Mouse (Mus musculus): ENCODE measurements at regions not wholly inside any gene's neighbourhood (a gene's known extent, or its start where the extent isn't known, plus 50 kb on each side); places are given as distances from the start of the nearest gene placed in this dataset.

GRCm38 (mm10) chr4:32147146-32147545 is 91.5 kb upstream of the Bach2 start:
- intact Hi-C loops (cut with DNase I) = no loop called here
- DNase-seq (ENCODE audit: low spot score in 2 of 2) = no peak

DNA sequence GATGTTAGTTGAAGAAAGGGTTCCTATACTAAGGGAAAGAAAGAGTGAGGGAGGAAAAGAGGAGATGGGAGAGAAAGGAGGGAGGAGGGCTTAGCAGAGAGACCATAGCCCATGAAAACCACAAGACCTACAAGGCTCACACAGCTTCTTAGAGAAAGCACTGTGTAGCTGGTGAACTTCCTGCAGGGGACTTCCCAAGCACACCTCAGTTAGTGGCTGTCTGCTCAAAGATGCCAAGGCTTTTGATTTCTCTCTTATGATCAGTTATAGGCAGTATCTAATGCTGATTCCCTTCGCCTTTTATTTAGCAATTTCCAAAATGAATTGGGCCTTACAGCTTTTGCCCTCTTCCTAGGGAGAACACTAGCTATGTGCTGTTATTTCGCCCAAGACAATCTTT is 90.0 kb upstream of the Bach2 start:
- DNase-seq (ENCODE audit: low spot score in 2 of 2) = no peak
- intact Hi-C loops (cut with DNase I) = no loop called here

GRCm38 (mm10) chr4:32149171-32149570 is 89.4 kb upstream of the Bach2 start:
- intact Hi-C loops (cut with DNase I) = no loop called here
- no peak for DNase-seq (ENCODE audit: low spot score in 2 of 2)

DNA sequence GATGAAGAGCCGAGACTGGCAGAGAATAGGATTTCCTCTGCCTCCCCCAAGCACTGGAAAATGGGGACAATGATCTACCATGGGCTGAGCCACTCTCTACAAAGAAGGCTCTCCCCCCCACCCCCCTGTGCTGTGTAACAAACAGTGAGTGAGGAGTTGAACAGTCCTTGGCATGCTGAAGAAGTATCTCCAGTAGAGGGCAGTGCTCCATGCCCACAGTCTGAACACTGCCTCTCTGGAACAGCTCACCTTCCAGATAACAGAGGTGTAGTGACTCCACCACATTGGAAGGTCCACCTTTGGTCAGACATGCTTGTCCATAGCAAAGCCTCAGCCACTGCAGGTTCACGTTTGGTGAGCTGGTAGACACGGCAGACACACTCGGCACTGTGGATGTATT is 85.2 kb upstream of the Bach2 start:
- intact Hi-C loops (cut with DNase I) = loop anchor here (5.0 kb wide), 2 partner anchors 84 to 419 kb away; partner anchors contain the start of gene Bach2
- peak in 1 of 2 experiments; percentile 25 for DNase-seq (ENCODE audit: low spot score in 2 of 2)

DNA sequence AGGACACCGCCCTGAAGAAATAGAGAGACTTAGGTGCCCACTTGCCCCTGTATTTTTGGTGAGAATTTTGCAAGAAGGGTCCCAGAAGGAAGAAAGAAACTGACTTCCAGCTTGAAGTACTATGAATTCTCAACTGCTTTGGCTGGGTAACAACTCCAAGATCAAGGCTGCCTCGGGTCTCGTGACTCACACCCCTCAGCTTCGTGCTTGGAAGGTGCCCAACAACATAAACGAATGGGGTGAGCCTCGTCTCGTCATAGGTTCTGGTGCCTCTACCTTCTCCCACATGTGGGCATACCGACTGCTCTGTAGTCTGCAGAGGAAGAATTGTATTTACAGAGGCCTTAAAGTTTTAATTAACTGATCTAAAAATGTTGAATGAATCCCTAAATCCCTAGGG is 81.6 kb upstream of the Bach2 start:
- peak in 1 of 2 experiments; percentile 42 for DNase-seq (ENCODE audit: low spot score in 2 of 2)
- intact Hi-C loops (cut with DNase I) = no loop called here

- intact Hi-C loops (cut with DNase I) = no loop called here
- no peak for DNase-seq (ENCODE audit: low spot score in 2 of 2)
Observed at GRCm38 (mm10) chr4:32158451-32158850, 80.2 kb upstream of the Bach2 start.

- intact Hi-C loops (cut with DNase I) = no loop called here
- no peak for DNase-seq (ENCODE audit: low spot score in 2 of 2)
Observed at GRCm38 (mm10) chr4:32158886-32159285, 79.7 kb upstream of the Bach2 start.

DNA sequence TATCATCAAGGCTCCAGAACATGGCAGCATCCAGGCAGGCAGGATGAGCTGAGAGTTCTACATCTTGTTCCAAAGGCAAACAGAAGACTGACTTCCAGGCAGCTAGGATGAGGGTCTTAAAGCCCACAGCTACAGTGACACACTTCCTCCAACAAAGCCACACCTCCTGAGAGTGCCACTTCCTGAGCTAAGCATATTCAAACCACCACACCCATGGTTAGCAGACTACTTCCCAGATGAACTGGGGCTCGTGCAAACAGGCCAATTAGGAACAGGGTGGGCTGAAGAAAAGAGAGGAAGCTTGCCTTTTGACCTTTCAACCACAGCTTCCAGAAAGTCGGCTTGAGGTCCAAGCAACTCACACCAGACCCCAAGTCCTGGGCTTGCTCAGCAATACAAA is 77.8 kb upstream of the Bach2 start:
- intact Hi-C loops (cut with DNase I) = no loop called here
- no peak for DNase-seq (ENCODE audit: low spot score in 2 of 2)

- no peak for DNase-seq (ENCODE audit: low spot score in 2 of 2)
Observed at GRCm38 (mm10) chr4:32161871-32162656, 76.5 kb upstream of the Bach2 start.

DNA sequence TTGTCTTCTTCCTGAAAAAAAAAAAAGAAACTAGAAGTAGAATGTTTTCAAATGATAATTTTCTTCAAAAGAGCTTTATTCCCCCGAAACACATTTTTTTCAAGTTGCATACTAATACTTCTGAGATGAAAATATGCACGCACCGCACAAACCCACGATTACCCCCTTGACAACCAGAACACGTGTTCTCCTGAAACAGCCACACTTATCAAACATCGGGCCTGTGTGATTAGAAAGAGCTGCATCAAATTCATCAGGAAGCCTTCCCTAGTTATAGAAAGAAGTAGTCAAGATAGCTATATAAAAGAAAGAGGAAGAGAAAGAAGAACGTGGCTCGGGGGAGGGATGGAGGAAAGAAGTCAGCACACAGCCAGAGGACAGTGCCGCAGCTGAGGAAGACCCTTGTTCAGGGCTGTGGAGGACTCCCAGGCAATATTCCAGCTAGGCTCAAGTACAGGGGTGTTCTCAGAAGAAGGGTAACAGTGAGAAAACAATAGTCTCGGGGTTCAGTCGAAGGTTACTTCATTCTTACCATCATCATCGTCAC is 75.8 kb upstream of the Bach2 start:
- intact Hi-C loops (cut with DNase I) = no loop called here
- no peak for DNase-seq (ENCODE audit: low spot score in 2 of 2)

More at GRCm38 (mm10) chr4:32161871-32162656, 76.5 kb upstream of the Bach2 start:
- intact Hi-C loops (cut with DNase I) = no loop called here

DNA sequence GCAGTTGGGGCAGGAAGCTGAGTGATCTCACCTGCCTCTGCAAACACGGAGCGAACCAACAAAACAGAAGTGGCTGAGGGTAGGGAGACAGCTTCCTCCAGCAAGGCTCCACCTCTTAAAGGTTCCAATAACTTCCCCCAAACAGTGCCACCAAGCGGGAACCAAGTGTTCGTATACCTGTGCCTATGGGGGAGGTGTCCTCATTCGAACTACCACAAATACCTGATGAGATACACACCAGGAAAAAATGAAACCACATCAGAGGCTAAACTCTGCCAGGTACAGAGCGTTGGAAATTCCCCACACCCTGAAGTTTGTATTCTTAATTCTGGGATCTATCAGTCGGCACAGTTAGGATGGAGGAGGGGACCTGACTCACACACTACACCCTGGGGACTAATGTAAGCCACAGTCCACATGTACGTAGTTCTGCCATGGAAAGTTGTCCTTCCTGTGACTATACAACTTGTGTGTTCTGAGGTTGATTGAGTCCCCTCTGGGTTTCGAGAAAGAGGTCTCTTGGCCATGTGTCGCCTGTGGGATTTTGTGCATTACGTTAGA is 74.4 kb upstream of the Bach2 start:
- intact Hi-C loops (cut with DNase I) = no loop called here
- DNase-seq (ENCODE audit: low spot score in 2 of 2) = no peak

DNA sequence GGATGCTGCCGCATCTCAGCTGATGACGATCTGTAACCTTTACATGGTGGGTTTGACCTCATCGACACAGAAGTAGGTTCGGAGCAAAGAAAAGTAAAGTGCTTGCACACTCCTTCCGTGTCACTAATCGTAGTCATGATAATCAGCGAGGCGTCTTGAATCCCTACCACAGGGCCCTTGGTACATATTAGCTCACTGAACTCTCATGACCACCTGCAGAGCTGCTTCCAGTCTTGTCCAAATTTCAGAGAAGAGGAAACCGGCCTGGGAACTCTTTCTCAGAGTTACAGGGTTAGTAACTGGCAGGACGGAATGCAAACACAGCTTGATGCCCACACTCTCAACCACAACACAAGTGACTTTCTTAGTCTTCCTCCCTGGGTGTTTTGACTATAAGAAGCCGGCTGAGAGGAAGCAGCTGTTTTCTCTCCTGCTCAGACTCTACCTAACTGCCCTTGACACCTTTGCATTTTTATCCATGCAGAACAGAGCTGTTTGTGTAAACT is 73.8 kb upstream of the Bach2 start:
- DNase-seq (ENCODE audit: low spot score in 2 of 2) = no peak
- intact Hi-C loops (cut with DNase I) = no loop called here

DNA sequence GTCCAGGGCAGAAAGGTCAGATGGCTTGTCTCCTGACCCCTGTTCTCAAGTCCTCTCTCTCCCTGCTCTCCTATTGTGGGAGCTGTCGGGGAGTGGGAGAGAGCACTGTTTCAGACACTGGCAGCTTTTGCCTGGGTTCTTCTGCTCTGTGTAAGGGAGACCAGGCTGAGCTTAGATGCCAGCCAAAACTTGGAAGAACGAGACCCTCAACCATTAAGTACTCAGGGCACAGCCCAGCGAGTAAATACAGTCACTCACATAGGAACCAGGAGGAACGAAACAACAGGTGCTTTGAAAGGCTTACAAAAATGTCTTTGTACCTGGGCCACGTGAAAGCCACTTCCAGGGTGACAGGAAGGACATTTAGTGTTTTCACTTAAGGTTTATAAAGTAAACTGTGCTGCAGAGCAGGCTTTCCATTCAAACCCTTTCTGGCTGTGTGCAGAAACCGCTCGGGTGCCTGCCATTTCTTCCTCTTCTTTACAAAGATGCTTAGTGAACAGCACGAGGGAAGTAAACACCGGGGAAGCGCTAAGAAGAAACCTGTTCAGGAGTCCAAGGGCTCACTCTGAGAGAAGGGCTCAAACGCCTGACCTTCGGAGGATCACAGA is 72.6 kb upstream of the Bach2 start:
- no peak for DNase-seq (ENCODE audit: low spot score in 2 of 2)
- intact Hi-C loops (cut with DNase I) = no loop called here

DNA sequence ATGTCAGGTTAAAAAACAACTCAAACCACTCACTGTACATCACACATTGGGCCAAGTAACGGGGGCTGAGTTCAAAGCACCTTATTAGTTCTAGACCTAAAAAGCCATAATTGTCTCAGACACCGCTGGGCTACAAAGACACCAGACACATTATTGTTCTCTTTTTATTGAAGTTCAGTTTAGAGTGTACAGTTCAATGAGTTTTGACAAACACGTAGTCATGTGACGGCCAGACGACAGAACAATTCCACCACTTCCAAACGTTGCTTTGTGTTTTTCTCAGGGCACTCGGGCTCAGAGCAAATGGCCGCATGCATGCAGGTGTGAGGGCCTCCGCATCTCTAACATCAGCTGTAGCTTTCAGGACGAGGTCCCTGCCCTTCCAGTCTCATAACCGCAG is 71.5 kb upstream of the Bach2 start:
- intact Hi-C loops (cut with DNase I) = no loop called here
- no peak for DNase-seq (ENCODE audit: low spot score in 2 of 2)

DNA sequence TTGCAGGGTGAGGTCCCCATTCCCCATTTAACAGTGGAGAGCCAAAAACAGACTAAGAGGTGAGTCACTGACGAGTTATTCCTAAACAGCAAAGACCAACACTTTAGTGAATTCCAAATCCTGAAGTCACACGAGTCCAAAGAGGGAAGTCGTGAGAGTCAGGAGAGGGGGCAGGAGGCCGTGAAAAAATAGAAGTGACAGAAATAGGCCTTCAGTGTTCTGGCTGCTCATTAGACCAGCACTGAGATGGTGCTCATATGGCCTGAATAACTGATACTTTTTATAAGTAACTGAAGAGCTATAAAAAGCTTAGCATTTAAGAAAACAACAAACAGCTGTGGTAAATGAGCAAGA is 68.5 kb upstream of the Bach2 start:
- intact Hi-C loops (cut with DNase I) = no loop called here
- peak in 1 of 2 experiments; percentile 28 for DNase-seq (ENCODE audit: low spot score in 2 of 2)

DNA sequence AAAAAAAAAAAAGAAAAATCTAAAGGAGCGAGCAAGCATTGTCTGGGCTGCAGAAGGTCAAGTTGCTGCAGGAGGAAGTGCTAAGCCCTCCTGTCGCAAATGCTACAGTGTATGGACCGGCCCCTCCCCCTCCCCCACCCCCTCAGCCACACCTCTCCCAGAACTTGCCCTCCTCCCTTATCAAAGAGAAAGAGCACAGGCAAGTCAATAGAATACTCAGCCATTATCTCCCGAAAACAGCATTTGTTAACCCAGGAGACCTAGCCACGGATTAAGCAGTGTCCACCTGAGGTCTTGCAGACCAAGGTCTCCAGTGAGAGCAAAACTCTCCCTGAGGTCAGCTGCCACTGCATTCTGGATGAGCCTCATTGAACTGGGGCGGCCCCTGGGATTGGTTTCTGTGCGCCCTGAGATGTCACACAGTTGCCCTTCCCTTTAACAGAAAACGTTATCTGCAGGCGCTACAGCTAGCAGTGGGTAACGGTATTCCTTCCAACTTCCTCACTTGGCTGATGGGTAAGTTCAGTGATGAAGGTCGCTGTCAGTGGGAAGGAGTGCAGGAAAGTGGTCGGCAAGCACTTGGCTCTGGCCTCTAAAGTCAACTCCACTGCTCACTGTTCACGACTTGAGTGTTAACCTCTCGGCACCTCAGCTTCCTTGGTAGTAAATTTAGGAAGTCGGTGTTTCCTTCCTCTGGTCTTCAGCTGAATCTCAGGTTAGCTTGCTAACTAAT is 68.0 kb upstream of the Bach2 start:
- intact Hi-C loops (cut with DNase I) = no loop called here
- DNase-seq (ENCODE audit: low spot score in 2 of 2) = no peak

DNA sequence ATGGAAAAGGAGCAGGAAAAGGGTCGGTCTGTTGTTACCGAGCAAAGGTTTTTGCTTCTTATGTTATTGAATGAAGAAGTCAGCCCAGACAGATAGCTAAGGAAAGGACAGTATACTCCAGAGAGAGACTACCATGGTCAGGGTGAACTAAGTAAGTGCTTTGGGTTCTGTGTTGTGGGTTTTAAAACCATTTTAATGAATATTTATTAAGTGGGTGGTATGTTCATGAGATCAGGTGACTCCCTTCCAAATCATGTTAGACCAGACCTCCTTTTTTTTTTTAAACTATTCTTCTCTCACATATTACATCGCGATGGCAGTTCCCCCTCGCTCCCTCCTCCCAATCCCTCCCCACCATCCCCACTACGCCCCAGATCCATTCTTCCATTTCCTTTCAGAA is 67.3 kb upstream of the Bach2 start:
- intact Hi-C loops (cut with DNase I) = no loop called here

GRCm38 (mm10) chr4:32172992-32173391 is 65.6 kb upstream of the Bach2 start:
- intact Hi-C loops (cut with DNase I) = no loop called here
- no peak for DNase-seq (ENCODE audit: low spot score in 2 of 2)

More for the DNA sequence above, 67.3 kb upstream of the Bach2 start:
- DNase-seq (ENCODE audit: low spot score in 2 of 2) = no peak

DNA sequence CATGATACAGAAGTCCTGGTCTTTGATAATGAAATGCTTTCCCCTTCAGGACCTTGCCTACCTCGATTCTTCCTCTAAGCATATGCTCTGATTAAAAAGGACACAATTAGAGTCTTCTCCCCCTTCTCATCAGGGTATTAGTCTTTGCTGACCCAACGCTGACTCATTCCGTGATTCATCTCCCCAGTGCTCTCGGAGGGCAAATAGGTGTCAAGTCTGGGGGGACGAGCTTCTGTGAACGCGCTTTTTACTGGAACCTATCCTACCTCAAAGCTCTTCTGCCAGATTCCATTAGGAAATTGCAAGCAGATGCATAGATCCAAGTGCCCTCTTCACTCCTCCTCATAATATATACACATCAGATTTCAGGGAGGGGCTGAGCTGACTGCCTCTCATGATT is 63.8 kb upstream of the Bach2 start:
- intact Hi-C loops (cut with DNase I) = no loop called here

DNA sequence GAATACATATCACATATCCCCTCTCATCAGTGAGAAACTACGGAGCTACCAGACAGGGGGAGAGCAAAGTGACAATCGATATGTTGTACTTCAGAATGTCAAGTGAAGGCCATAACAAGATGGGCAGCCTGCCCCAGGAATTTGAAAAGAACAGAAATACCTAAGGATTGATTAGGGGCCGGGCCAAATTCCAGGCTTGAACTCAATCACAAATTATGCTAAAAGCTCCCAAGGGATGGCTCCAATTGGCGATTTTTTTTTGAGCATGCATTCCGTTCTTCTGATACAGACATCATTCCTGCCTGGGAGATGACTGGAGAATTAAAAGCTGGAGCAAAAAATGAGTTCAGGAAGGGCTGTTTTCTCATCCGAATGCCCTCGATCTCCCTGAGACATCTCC is 63.4 kb upstream of the Bach2 start:
- intact Hi-C loops (cut with DNase I) = no loop called here
- DNase-seq (ENCODE audit: low spot score in 2 of 2) = no peak

More for the DNA sequence above, 63.8 kb upstream of the Bach2 start:
- DNase-seq (ENCODE audit: low spot score in 2 of 2) = no peak
